Mouse (Mus musculus): ENCODE results near the gene Cd200r1. TPM values are rescaled to one million over a fixed set of nuclear protein-coding genes. Genes with fewer than 3 reads are reported as not detected.

Cd200r1 gene
- total RNA-seq, 1 experiment, result 0.09 TPM

DNA sequence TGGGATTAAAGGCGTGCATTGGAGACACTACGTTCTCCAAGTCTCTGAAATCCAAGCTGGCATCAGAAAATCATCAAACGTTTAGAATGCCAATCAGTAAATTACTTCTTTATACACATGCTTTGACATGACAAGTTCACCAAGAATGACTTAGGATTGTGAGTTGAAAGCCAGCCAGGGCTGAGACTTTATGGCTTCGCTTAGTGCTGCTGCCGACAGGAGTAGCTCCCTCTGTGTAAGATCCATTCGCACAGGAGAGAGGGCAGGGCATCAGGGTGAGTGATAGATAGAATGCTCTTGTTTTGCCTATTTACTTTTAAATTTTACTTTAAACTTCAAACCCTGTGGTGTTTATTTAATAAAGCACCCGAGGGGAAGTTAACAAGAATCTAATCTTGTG, 2.0 kb downstream of the Cd200r1 start:
- no peaks in the 10 kb centered on the region for H3K36me3 ChIP-seq (ENCODE audit: control insufficient read depth, insufficient read depth, low read length, poor library complexity, severe bottlenecking)
- in situ Hi-C loops (cut with MboI; ENCODE audit: low sequenced_read_pairs in 2 of 2, unreplicated experiment in 2 of 2), result no loop called here
- H3K27ac ChIP-seq (ENCODE audit: insufficient read depth, low read depth, low read length, poor library complexity, severe bottlenecking), result no peak overlapping the region
- H3K4me1 ChIP-seq (ENCODE audit: control insufficient read depth in 2 of 2, insufficient read depth in 2 of 2, low read length in 2 of 2, poor library complexity in 1 of 2), result peaks cover 3 to 6% of the 10 kb centered on the region in 2 experiments; a peak in 1 of 4 replicates
- no peaks in the 10 kb centered on the region for H3K9me3 ChIP-seq (ENCODE audit: control insufficient read depth, insufficient read depth, low read depth, low read length)
- H3K4me3 ChIP-seq (ENCODE audit: insufficient read depth in 1 of 2, low read depth in 1 of 2, low read length in 2 of 2, poor library complexity in 1 of 2, severe bottlenecking in 1 of 2), result no peak overlapping the region
- DNase-seq (ENCODE audit: low read depth, low spot score), result no peak
- no peak overlapping the region for H3K9ac ChIP-seq (ENCODE audit: insufficient read depth, low read depth, low read length, poor library complexity, severe bottlenecking)
- no peak for TF ChIP-seq ZC3H11A (IDR thresholded peaks at IDR 0.05; ENCODE audit: borderline replicate concordance, low read depth, low read length)
- TF ChIP-seq MAFK (IDR thresholded peaks at IDR 0.05; ENCODE audit: insufficient read depth, low read depth, low read length), result no peak
- TF ChIP-seq CHD2 (IDR thresholded peaks at IDR 0.05; ENCODE audit: low read depth, low read length), result no peak
- no peak for TF ChIP-seq HCFC1 (IDR thresholded peaks at IDR 0.05; ENCODE audit: borderline replicate concordance, insufficient read depth, low read length)
- no peak for TF ChIP-seq ZNF384 (IDR thresholded peaks at IDR 0.05; ENCODE audit: low read depth, low read length)

DNA sequence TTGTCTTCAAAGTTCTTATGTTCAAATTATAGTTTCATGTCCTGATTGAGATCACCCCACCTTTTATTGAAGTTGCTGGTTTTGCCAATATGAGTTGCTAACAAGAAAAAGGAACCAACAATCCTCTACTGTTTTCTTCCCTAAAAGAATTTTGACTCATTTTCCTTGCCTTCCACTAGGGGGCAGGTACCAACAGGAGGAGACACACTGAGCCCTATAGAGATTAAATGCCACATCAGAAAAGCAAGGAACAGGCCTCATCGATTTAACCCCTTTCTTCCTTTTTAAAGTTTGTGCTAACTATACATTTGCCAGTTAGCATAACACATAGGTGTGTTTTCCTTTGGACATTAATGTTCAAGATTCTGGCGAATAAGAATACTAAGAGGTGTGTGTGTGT, 2.4 kb downstream of the Cd200r1 start:
- no peak overlapping the region for H3K9ac ChIP-seq (ENCODE audit: insufficient read depth, low read depth, low read length, poor library complexity, severe bottlenecking)
- 0 out of 2 replicates have a peak, but pooled peaks have one; percentile 6 for TF ChIP-seq ZC3H11A (IDR thresholded peaks at IDR 0.05; ENCODE audit: borderline replicate concordance, low read depth, low read length)
- no peak for TF ChIP-seq HCFC1 (IDR thresholded peaks at IDR 0.05; ENCODE audit: borderline replicate concordance, insufficient read depth, low read length)
- DNase-seq (ENCODE audit: low read depth, low spot score), result no peak
- H3K4me1 ChIP-seq (ENCODE audit: control insufficient read depth in 2 of 2, insufficient read depth in 2 of 2, low read length in 2 of 2, poor library complexity in 1 of 2), result peaks cover 3 to 6% of the 10 kb centered on the region in 2 experiments; a peak in 1 of 4 replicates
- in situ Hi-C loops (cut with MboI; ENCODE audit: low sequenced_read_pairs in 2 of 2, unreplicated experiment in 2 of 2), result no loop called here
- no peak overlapping the region for H3K27ac ChIP-seq (ENCODE audit: insufficient read depth, low read depth, low read length, poor library complexity, severe bottlenecking)
- H3K9me3 ChIP-seq (ENCODE audit: control insufficient read depth, insufficient read depth, low read depth, low read length), result no peaks in the 10 kb centered on the region
- no peaks in the 10 kb centered on the region for H3K36me3 ChIP-seq (ENCODE audit: control insufficient read depth, insufficient read depth, low read length, poor library complexity, severe bottlenecking)
- no peak overlapping the region for H3K4me3 ChIP-seq (ENCODE audit: insufficient read depth in 1 of 2, low read depth in 1 of 2, low read length in 2 of 2, poor library complexity in 1 of 2, severe bottlenecking in 1 of 2)

- H3K4me3 ChIP-seq (ENCODE audit: insufficient read depth in 1 of 2, low read depth in 1 of 2, low read length in 2 of 2, poor library complexity in 1 of 2, severe bottlenecking in 1 of 2), result no peak overlapping the region
- no peaks in the 10 kb centered on the region for H3K9me3 ChIP-seq (ENCODE audit: control insufficient read depth, insufficient read depth, low read depth, low read length)
- no peak for DNase-seq (ENCODE audit: low read depth, low spot score)
- no peaks in the 10 kb centered on the region for H3K36me3 ChIP-seq (ENCODE audit: control insufficient read depth, insufficient read depth, low read length, poor library complexity, severe bottlenecking)
- H3K9ac ChIP-seq (ENCODE audit: insufficient read depth, low read depth, low read length, poor library complexity, severe bottlenecking), result no peak overlapping the region
- no peaks in the 10 kb centered on the region for H3K4me1 ChIP-seq (ENCODE audit: control insufficient read depth in 2 of 2, insufficient read depth in 2 of 2, low read length in 2 of 2, poor library complexity in 1 of 2)
- in situ Hi-C loops (cut with MboI; ENCODE audit: low sequenced_read_pairs in 2 of 2, unreplicated experiment in 2 of 2), result no loop called here
- H3K27ac ChIP-seq (ENCODE audit: insufficient read depth, low read depth, low read length, poor library complexity, severe bottlenecking), result no peak overlapping the region
- no peak for TF ChIP-seq ZC3H11A (IDR thresholded peaks at IDR 0.05; ENCODE audit: borderline replicate concordance, low read depth, low read length)
- no peak for TF ChIP-seq MAFK (IDR thresholded peaks at IDR 0.05; ENCODE audit: insufficient read depth, low read depth, low read length)
- no peak for TF ChIP-seq HCFC1 (IDR thresholded peaks at IDR 0.05; ENCODE audit: borderline replicate concordance, insufficient read depth, low read length)
- TF ChIP-seq CHD2 (IDR thresholded peaks at IDR 0.05; ENCODE audit: low read depth, low read length), result no peak
- no peak for TF ChIP-seq ZNF384 (IDR thresholded peaks at IDR 0.05; ENCODE audit: low read depth, low read length)
Measured at GRCm38 (mm10) chr16:44772577-44772976, 7.0 kb downstream of the Cd200r1 start.

- H3K4me3 ChIP-seq (ENCODE audit: insufficient read depth in 1 of 2, low read depth in 1 of 2, low read length in 2 of 2, poor library complexity in 1 of 2, severe bottlenecking in 1 of 2), result no peak overlapping the region
- H3K9ac ChIP-seq (ENCODE audit: insufficient read depth, low read depth, low read length, poor library complexity, severe bottlenecking), result no peak overlapping the region
- no peaks in the 10 kb centered on the region for H3K4me1 ChIP-seq (ENCODE audit: control insufficient read depth in 2 of 2, insufficient read depth in 2 of 2, low read length in 2 of 2, poor library complexity in 1 of 2)
- no peak overlapping the region for H3K27ac ChIP-seq (ENCODE audit: insufficient read depth, low read depth, low read length, poor library complexity, severe bottlenecking)
- TF ChIP-seq ZNF384 (IDR thresholded peaks at IDR 0.05; ENCODE audit: low read depth, low read length) (no peak), ZC3H11A (IDR thresholded peaks at IDR 0.05; ENCODE audit: borderline replicate concordance, low read depth, low read length) (no peak), HCFC1 (IDR thresholded peaks at IDR 0.05; ENCODE audit: borderline replicate concordance, insufficient read depth, low read length) (no peak), MAFK (IDR thresholded peaks at IDR 0.05; ENCODE audit: insufficient read depth, low read depth, low read length) (no peak)
- no peak for DNase-seq (ENCODE audit: low read depth, low spot score)
- no peaks in the 10 kb centered on the region for H3K36me3 ChIP-seq (ENCODE audit: control insufficient read depth, insufficient read depth, low read length, poor library complexity, severe bottlenecking)
- in situ Hi-C loops (cut with MboI; ENCODE audit: low sequenced_read_pairs in 2 of 2, unreplicated experiment in 2 of 2), result no loop called here
- no peaks in the 10 kb centered on the region for H3K9me3 ChIP-seq (ENCODE audit: control insufficient read depth, insufficient read depth, low read depth, low read length)
Measured at GRCm38 (mm10) chr16:44773673-44774072, 8.1 kb downstream of the Cd200r1 start.

GRCm38 (mm10) chr16:44774201-44774600, 8.7 kb downstream of the Cd200r1 start:
- no peak for DNase-seq (ENCODE audit: low read depth, low spot score)
- Histone ChIP-seq H3K4me3 (ENCODE audit: insufficient read depth in 1 of 2, low read depth in 1 of 2, low read length in 2 of 2, poor library complexity in 1 of 2, severe bottlenecking in 1 of 2) (no peak overlapping the region), H3K36me3 (ENCODE audit: control insufficient read depth, insufficient read depth, low read length, poor library complexity, severe bottlenecking) (no peaks in the 10 kb centered on the region), H3K27ac (ENCODE audit: insufficient read depth, low read depth, low read length, poor library complexity, severe bottlenecking) (no peak overlapping the region), H3K9me3 (ENCODE audit: control insufficient read depth, insufficient read depth, low read depth, low read length) (no peaks in the 10 kb centered on the region), H3K4me1 (ENCODE audit: control insufficient read depth in 2 of 2, insufficient read depth in 2 of 2, low read length in 2 of 2, poor library complexity in 1 of 2) (no peaks in the 10 kb centered on the region), H3K9ac (ENCODE audit: insufficient read depth, low read depth, low read length, poor library complexity, severe bottlenecking) (no peak overlapping the region)
- TF ChIP-seq MAFK (IDR thresholded peaks at IDR 0.05; ENCODE audit: insufficient read depth, low read depth, low read length) (no peak), ZC3H11A (IDR thresholded peaks at IDR 0.05; ENCODE audit: borderline replicate concordance, low read depth, low read length) (no peak), ZNF384 (IDR thresholded peaks at IDR 0.05; ENCODE audit: low read depth, low read length) (no peak)
- in situ Hi-C loops (cut with MboI; ENCODE audit: low sequenced_read_pairs in 2 of 2, unreplicated experiment in 2 of 2), result no loop called here

All from ES-E14 (cell line).